ENCODE assay signal across 9 mouse cellular contexts in genomic region chr12:69634761-69635160, GRCm38 (mm10). TPM values are rescaled to one million over a fixed set of nuclear protein-coding genes. Genes with fewer than 3 reads are reported as not detected.
A peak's percentile ranks its signal among the peaks of the same experiment; 100 is the strongest.
DNase-seq lines count a peak whose midpoint lies in the region; TF ChIP-seq lines count a peak whose summit lies in the region.
"Had no signal": no experiment of that assay in that cellular context is flagged by ENCODE, and none has a peak within 500 bp of the region (broad histone marks: within the 10 kb centered on the region; RNA-seq: fewer than 3 reads in every experiment).

No protein-coding gene starts in this region.

- H3K27ac ChIP-seq in gastrocnemius, adult 2 months, result no peak overlapping the region
- H3K27ac ChIP-seq in bone marrow, adult 2 months (ENCODE audit: control insufficient read depth, insufficient read depth, low read depth, low read length, poor library complexity), result no peak overlapping the region
- H3K27ac ChIP-seq: heart, embryonic 15.5 days had no signal

- 79% methylated on average over 3 of the region's 3 CpGs for WGBS in bone marrow, adult 2 months

- intact Hi-C loops in gastrocnemius, adult 2 months (cut with DNase I), result loop anchor here (5.0 kb wide), 1 partner anchor 63 kb away; no protein-coding TSS in a partner anchor
- intact Hi-C loops in gastrocnemius, postnatal 36 days (cut with DNase I), result no loop called here

- no peak overlapping the region for H3K4me3 ChIP-seq in gastrocnemius, adult 2 months
- H3K4me3 ChIP-seq in bone marrow, adult 2 months (replicated peaks; ENCODE audit: control insufficient read depth, low read depth, low read length), result no peak overlapping the region
- H3K4me3 ChIP-seq: heart, embryonic 15.5 days had no signal

- TF ChIP-seq CTCF in gastrocnemius, adult 2 months (IDR thresholded peaks at IDR 0.05), result peak; percentile 41; the same call in 1 of the 2 replicates
- TF ChIP-seq CTCF in bone marrow, adult 2 months (IDR thresholded peaks at IDR 0.05; ENCODE audit: control insufficient read depth, insufficient read depth, low read length), result peak; percentile 30; the same call in 1 of the 2 replicates

- no peak for DNase-seq in gastrocnemius, adult 2 months
- no peak for DNase-seq in gastrocnemius, postnatal 36 days
- peak; percentile 76 for DNase-seq in 416B (ENCODE audit: low read depth)
- peak; percentile 50 for DNase-seq in lung, postnatal 36 days
- DNase-seq in right cerebral cortex, postnatal 10 days (ENCODE audit: low spot score in 2 of 2), result no peak
- no peak for DNase-seq in gastrocnemius, adult 8-10 months (ENCODE audit: low spot score in 2 of 2)
- no peak for DNase-seq in testis, postnatal 14 days (ENCODE audit: low spot score)

- peaks cover 2% of the 10 kb centered on the region; the same call in 1 of the 2 replicates for H3K4me1 ChIP-seq in bone marrow, adult 2 months (ENCODE audit: control insufficient read depth, insufficient read depth, low read length)
- H3K4me1 ChIP-seq: heart, embryonic 15.5 days had no signal

- TF ChIP-seq POLR2A in bone marrow, adult 2 months (IDR thresholded peaks at IDR 0.05; ENCODE audit: borderline replicate concordance, control insufficient read depth, low read depth, low read length), result no peak

RNA-seq across cellular contexts. Expression of gene Sos2, which starts 46.9 kb away (rescaled TPM):
- total RNA-seq in gastrocnemius, adult 2 months (2021), result 10 to 100 TPM; 45.1 to 55.4 TPM
- total RNA-seq in gastrocnemius, postnatal 36 days (2021), result 10 to 100 TPM; 39.8 to 40.4 TPM
- polyA plus RNA-seq in bone marrow, adult 2 months (2011; ENCODE audit: insufficient read depth, insufficient read length, low replicate concordance, missing spikeins), result 10.9 and 15.5 TPM in 2 replicates
- total RNA-seq in gastrocnemius, adult 8-10 months (2022), result 10 to 100 TPM; 53.2 to 59.9 (median 55.7) TPM

RNA-seq across cellular contexts. Expression of gene Vcpkmt, which starts 51.9 kb away (rescaled TPM):
- 1 to 10 TPM; 3.5 to 3.7 TPM for total RNA-seq in gastrocnemius, adult 2 months (2021)
- total RNA-seq in gastrocnemius, postnatal 36 days (2021), result 1 to 10 TPM; 3.1 to 3.8 TPM
- polyA plus RNA-seq in bone marrow, adult 2 months (2011; ENCODE audit: insufficient read depth, insufficient read length, low replicate concordance, missing spikeins), result 1.6 and 3.0 TPM in 2 replicates
- total RNA-seq in gastrocnemius, adult 8-10 months (2022), result 1 to 10 TPM; 2.9 to 5.5 (median 4.1) TPM

Comparison
In these comparisons a context has a peak if more than half of its experiments do, and no peak if none do; other contexts are left out.
1. DNase-seq: peak in 416B (single experiment) and lung, postnatal 36 days (single experiment); none in gastrocnemius, adult 2 months (single experiment), gastrocnemius, postnatal 36 days (0 of 2), right cerebral cortex, postnatal 10 days (0 of 2), gastrocnemius, adult 8-10 months (0 of 2) and testis, postnatal 14 days (single experiment).